Mouse (Mus musculus) right cerebral cortex, adult 2 months (tissue): Measurements from ENCODE around the gene Znfx1.

Source experiments
- DNase-seq, 2 experiments: peaks; one replicate each; pipeline ENCODE4 v3.0.0; 2021 to 2022; ENCODE audit warnings: low spot score in 2 of 2

Gene Znfx1

GRCm38 (mm10) chr2:167071641-167072601, 9.1 kb upstream of the Znfx1 start:
- peak; percentile 98 to 99 for DNase-seq

- DNase-seq = no peak
Measured at GRCm38 (mm10) chr2:167071266-167071640, 8.4 kb upstream of the Znfx1 start.

- no peak for DNase-seq
Measured at GRCm38 (mm10) chr2:167070341-167070740, 7.5 kb upstream of the Znfx1 start.

GRCm38 (mm10) chr2:167067575-167067974, 4.8 kb upstream of the Znfx1 start:
- no peak for DNase-seq

GRCm38 (mm10) chr2:167066528-167067516, 4.0 kb upstream of the Znfx1 start:
- no peak for DNase-seq

- no peak for DNase-seq
Measured at GRCm38 (mm10) chr2:167066031-167066430, 3.2 kb upstream of the Znfx1 start.

- no peak for DNase-seq
Measured at GRCm38 (mm10) chr2:167064601-167065295, 1.9 kb upstream of the Znfx1 start.

- no peak for DNase-seq
Measured at GRCm38 (mm10) chr2:167063906-167064496, 1.2 kb upstream of the Znfx1 start.

- peak; percentile 78 to 84 for DNase-seq
Measured at GRCm38 (mm10) chr2:167062497-167062911, 311 bp downstream of the Znfx1 start.

- DNase-seq = no peak
Measured at GRCm38 (mm10) chr2:167061381-167062034, 1.3 kb downstream of the Znfx1 start.

- no peak for DNase-seq
Measured at GRCm38 (mm10) chr2:167060761-167061160, 2.1 kb downstream of the Znfx1 start.

GRCm38 (mm10) chr2:167060360-167060759, 2.5 kb downstream of the Znfx1 start:
- DNase-seq = no peak

- DNase-seq = no peak
Measured at GRCm38 (mm10) chr2:167059960-167060359, 2.9 kb downstream of the Znfx1 start.

- no peak for DNase-seq
Measured at GRCm38 (mm10) chr2:167059536-167059935, 3.3 kb downstream of the Znfx1 start.

GRCm38 (mm10) chr2:167058814-167059387, 3.9 kb downstream of the Znfx1 start:
- no peak for DNase-seq

- no peak for DNase-seq
Measured at GRCm38 (mm10) chr2:167058201-167058600, 4.6 kb downstream of the Znfx1 start.

GRCm38 (mm10) chr2:167056942-167057323, 5.9 kb downstream of the Znfx1 start:
- no peak for DNase-seq

- no peak for DNase-seq
Measured at GRCm38 (mm10) chr2:167056210-167056941, 6.4 kb downstream of the Znfx1 start.

- DNase-seq = no peak
Measured at GRCm38 (mm10) chr2:167055386-167055785, 7.4 kb downstream of the Znfx1 start.
